Mouse (Mus musculus) layer of hippocampus, postnatal 25 days (tissue): ENCODE measurements at regions not wholly inside any gene's neighbourhood (a gene's known extent, or its start where the extent isn't known, plus 50 kb on each side); places are given as distances from the start of the nearest gene placed in this dataset.
A peak's percentile ranks its signal among the peaks of the same experiment; 100 is the strongest.

ENCODE experiments used
- DNase-seq, 2 experiments: peaks; one replicate each; pipeline ENCODE4 v3.0.0; 2022; ENCODE audit warnings: mixed read lengths in 2 of 2, low spot score in 1 of 2; ENCODE audit errors: extremely low spot score in 1 of 2

GRCm38 (mm10) chr9:120852572-120852971 lies 76.4 kb upstream of the Ctnnb1 start:
- DNase-seq: no peak

GRCm38 (mm10) chr9:120853032-120853597 lies 75.9 kb upstream of the Ctnnb1 start:
- DNase-seq: no peak

- DNase-seq: no peak
These were observed 74.7 kb upstream of the Ctnnb1 start for GRCm38 (mm10) chr9:120854351-120854750.

- no peak for DNase-seq
These were observed 73.5 kb upstream of the Ctnnb1 start for GRCm38 (mm10) chr9:120855293-120856050.

DNA sequence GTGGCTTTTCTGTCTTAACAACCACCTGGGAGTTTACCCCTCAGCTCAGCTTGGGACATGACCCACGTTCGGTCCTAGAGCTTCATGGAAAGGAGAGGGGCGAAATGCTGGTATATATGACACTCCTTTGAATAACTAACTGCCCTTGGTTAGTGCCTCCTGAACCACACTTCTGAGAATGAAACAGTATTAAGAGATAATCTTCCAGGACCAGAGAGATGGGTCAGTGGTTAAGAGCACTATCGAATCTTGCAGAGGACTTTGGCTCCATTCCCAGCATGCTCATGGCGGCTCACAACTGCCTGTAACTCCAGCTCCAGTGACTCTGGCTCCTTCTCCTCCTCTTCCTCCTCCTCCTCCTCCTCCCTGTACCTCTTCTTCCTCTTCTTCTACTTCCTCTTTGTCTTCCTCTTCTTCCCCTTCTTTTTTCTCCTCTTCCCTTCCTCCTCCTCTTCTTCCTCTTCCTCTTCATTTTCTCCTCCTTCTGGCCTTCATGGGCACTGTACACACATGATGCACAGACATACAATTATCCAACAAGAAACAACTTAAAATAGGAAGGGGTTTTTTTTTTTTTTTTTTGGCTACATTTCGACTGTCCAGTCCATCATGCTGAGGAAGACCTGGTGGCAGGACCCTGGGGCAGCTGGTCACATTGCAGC lies 71.0 kb upstream of the Ctnnb1 start:
- no peak for DNase-seq

DNA sequence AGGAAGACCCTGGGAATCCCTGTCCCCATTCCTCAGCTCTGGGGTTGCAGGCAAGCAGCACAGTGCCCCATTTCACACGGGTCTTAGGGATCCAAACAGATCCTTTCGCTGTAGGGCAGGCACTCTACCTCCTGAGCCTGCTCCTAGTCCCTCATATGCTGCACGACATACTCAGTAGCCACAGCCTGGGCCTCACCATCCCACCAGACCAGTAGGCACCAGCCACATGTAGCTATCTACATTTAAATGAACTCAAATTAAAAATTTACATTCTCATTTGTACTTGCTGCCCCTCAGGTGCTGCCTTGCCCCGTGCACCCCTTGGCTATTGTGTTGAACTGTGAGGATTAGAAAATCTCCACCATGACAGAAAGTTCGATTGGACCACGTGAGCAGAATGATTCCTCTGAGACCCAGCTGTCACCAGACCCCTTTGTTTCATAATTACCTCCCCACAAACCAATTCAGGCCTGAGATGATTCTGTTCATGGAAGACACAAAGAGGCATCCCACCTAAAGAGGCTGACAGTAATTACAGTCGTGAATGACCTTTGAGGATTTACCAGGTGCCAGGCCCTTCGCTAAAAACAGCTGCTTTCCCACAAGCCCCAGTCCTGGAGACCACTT lies 67.9 kb upstream of the Ctnnb1 start:
- DNase-seq: no peak

DNA sequence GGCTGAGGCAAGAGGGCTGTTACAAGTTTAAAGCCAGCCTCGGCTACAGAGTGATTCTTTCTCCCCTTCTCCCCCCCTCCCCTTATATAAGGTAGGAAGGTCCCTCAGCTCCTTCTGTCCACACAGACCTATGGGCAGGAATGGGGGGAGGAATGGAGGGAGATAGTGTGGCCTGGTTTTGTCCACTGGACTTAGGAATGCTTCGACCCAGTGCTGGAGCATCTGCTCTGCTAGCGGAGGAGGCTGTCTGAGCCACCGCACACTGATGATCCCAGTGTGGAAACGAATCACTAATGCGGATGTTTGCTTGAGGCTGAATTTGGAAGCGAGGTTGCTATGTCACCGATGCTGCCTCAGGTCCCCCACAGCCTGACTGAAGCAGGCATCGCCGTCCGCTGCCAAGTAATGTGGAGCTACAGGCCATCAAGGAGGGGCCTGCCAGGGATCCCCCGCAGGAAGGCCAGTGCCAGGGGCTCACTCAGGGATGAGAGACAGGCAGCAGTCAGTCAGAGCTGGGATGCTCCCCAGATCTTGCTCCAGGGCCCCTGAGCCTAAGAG lies 67.1 kb upstream of the Ctnnb1 start:
- DNase-seq: no peak

DNA sequence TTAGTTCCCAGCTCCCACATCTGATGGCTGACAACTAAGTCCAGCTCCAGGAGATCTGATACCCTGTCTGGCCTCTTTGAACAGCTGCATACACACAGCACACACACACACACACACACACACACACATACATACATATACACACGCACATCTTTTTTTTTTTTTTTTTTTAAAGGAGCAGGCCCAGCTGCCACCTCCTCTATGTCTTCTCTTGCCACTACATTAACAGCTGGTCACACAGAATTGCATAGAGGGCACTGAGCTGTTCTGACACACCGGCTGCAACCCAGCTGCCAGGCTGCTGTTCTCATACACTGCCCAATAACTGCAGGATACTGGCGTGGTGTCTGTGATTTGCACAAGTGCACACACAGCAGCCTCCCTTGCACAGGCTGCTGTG lies 64.6 kb upstream of the Ctnnb1 start:
- no peak for DNase-seq

- DNase-seq: peak in 1 of 2 experiments; percentile 23
These were observed 62.8 kb upstream of the Ctnnb1 start for GRCm38 (mm10) chr9:120866251-120866650.

GRCm38 (mm10) chr9:120866709-120867108 lies 62.3 kb upstream of the Ctnnb1 start:
- no peak for DNase-seq

DNA sequence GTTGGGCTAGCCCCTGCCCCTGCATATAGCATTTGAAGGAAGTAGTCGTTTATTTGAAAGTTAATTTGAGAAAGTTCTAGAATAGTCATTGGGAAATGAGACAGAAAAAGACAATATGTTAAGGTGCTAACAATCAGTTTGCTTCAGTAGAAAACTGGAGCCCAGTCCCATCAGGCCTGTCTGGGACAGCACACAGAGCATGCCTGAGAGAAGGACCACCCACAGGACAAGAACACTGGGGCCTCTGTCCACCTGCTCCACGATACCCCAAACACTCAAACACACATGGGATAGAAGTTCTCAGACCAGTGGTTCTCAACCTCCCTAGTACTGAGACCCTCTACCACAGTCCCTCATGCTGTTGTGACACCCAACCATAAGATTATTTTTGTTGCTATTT lies 61.2 kb upstream of the Ctnnb1 start:
- no peak for DNase-seq

DNA sequence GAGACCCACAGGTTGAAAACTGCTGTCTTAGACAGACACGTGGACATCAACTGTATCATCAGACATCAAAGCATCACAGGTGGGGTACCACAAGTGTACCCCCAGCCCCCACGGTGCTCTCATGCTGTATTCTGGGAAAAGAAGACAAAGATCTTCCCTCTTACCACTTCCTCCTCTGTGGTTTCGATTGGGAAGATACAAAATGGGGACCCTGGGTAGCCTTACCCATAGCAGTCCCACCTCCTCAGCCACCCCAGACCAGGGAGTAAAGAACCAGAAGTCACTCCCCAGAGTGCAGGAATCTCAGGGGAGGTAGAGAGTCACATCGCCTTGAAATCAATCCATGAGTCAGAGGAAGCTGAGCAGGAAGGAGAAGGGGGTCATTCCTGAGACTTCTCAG lies 60.7 kb upstream of the Ctnnb1 start:
- no peak for DNase-seq

GRCm38 (mm10) chr9:120869432-120870081 lies 59.5 kb upstream of the Ctnnb1 start:
- DNase-seq: peak; percentile 38 to 51

DNA sequence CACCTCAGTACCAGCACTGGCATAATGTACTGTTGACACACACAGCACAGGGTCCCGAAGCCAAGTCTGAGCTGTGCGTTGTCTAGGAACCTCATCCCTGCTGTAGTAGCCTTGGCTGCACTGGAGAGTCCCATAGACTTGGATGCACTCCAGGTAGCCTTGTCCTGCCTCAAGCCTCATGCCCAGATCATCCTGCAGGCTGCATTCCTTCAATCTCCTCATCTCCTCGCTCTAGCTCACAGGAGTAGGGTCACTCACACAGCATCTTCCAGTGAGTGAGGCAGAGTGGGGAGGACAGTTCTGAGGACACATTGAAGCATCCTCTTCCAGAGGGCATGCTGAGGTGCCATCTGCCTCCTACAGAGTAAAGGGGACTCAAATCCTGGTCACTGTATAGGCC lies 55.7 kb upstream of the Ctnnb1 start:
- DNase-seq: no peak

- no peak for DNase-seq
These were observed 54.5 kb upstream of the Ctnnb1 start for GRCm38 (mm10) chr9:120874416-120874976.

GRCm38 (mm10) chr9:120877101-120877500 lies 51.9 kb upstream of the Ctnnb1 start:
- no peak for DNase-seq
